Mouse (Mus musculus): Measurements from ENCODE around the gene Cct2. TPM values are rescaled to one million over a fixed set of nuclear protein-coding genes. Genes with fewer than 3 reads are reported as not detected.

Gene Cct2
- 100 to 1,000 TPM; 249 to 256 TPM for total RNA-seq (2023)

DNA sequence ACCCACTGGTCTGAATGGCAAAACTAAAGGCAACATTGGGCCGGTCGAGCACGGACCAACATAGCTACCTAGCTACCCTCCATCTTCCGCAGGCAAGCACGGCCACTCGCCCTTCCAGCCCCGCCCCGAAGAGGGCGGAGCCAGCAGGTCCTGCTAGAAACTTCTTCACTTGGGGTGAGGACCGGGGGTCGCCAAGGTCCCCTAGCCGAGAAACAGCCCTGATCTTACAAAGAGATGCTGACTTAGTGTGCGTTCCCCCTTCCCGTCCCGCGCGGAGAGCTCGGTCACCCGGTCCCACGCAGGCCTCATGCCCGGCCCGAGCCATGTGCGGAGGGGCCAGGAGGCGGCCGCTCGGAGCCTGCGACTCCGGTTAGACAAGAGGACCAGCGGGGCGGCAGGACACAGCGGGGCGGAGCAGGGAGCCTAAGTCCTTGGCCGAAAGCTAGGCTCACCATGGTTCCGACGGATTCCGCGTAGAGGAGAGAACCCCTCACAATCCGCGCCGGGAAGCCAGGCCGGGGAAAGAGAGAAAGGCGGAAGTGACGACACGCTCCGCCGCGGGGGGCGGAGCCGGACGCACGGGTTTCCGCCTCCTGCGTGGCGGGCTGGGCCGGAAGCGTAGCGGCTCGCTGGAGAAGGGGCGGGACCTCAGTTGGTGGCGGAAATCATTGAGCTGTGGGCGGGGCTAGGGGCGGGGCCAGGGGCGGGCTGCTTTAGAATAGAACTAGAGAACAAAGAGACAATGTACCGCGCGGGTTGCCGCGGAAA, at the start of gene Cct2:
Gene Cct2 (minus strand): TSS at position 561 of the 768 bp plus-strand sequence.

GRCm38 (mm10) chr10:117045175-117046056, 18.2 kb downstream of the Cct2 start, which contains the start of gene Lrrc10:
Lrrc10 (plus strand) TSS chr10:117045341.

Other genes with a start within 250 kb of the Cct2 start
- gene Myrfl, start 166.9 kb downstream of the Cct2 start, total RNA-seq (2023) = under 1 TPM; 0.23 to 0.36 TPM
- gene Rab3ip, start 113.0 kb downstream of the Cct2 start, total RNA-seq (2023) = 100 to 1,000 TPM in 1 of 2 experiments, 10 to 100 TPM in 1; 84.8 to 110 TPM
- not detected for gene Gm10271, start 91.2 kb downstream of the Cct2 start, total RNA-seq (2023)
- not detected for gene Best3, start 77.5 kb downstream of the Cct2 start, total RNA-seq (2023)
- gene Lrrc10, start 18.5 kb downstream of the Cct2 start, total RNA-seq (2023) = not detected
- 10 to 100 TPM; 30.7 to 32.1 TPM for gene Frs2, start 84.7 kb upstream of the Cct2 start, total RNA-seq (2023)
- gene Yeats4, start 160.7 kb upstream of the Cct2 start, total RNA-seq (2023) = 10 to 100 TPM; 73.9 to 79.6 TPM
- gene 9530003J23Rik, start 174.9 kb upstream of the Cct2 start, total RNA-seq (2023) = not detected
- 10 to 100 TPM; 43.5 to 51.4 TPM for gene Lyz2, start 218.5 kb upstream of the Cct2 start, total RNA-seq (2023)
- gene Lyz1, start 229.1 kb upstream of the Cct2 start, total RNA-seq (2023) = 1 to 10 TPM; 5.6 to 6.4 TPM

Measured in T-cell, adult 66 days (primary cell).